Mouse (Mus musculus) midbrain, postnatal 0 days (tissue): ENCODE measurements around the gene Trmt10c. TPM values are rescaled to one million over a fixed set of nuclear protein-coding genes. Genes with fewer than 3 reads are reported as not detected.

Experiments
- ATAC-seq: fragments of 200-750 bp; cut with Nextera tagmentation; 2 replicates; pipeline ENCODE4 v1.8.0; 2017; ENCODE audit warnings: moderate number of reproducible peaks, mild to moderate bottlenecking, moderate TSS enrichment, moderate library complexity; ENCODE audit not compliant: low FRiP score
- DNase-seq: peaks from one replicate; pipeline ENCODE4 v3.0.0-alpha.2; 2015; ENCODE audit warnings: low spot score
- H3K27ac ChIP-seq: fragments of 300-500 bp; sonication (generic); 2 replicates; pipeline ENCODE4 v1.5.1; 2014; ENCODE audit warnings: low read depth, mild to moderate bottlenecking, low read length, mixed read lengths
- H3K27me3 ChIP-seq: fragments of 300-500 bp; sonication (generic); 2 replicates; pipeline ENCODE4 v1.6.1; 2014; ENCODE audit warnings: low read length, control low read depth, mixed read lengths; ENCODE audit not compliant: insufficient read depth
- H3K36me3 ChIP-seq: fragments of 300-500 bp; sonication (generic); 2 replicates; pipeline ENCODE4 v1.6.1; 2014; ENCODE audit warnings: low read length, control low read depth, mixed read lengths; ENCODE audit not compliant: insufficient read depth
- H3K4me1 ChIP-seq: fragments of 300-500 bp; sonication (generic); 2 replicates; pipeline ENCODE4 v1.6.1; 2014; ENCODE audit warnings: mild to moderate bottlenecking, control low read depth, antibody characterized with exemption, low read length, mixed read lengths; ENCODE audit not compliant: insufficient read depth
- H3K4me2 ChIP-seq: fragments of 300-500 bp; sonication (generic); 2 replicates; pipeline ENCODE4 v1.6.1; 2014; ENCODE audit warnings: low read depth, mild to moderate bottlenecking, low read length, mixed read lengths; ENCODE audit not compliant: poor library complexity, severe bottlenecking
- H3K4me3 ChIP-seq: fragments of 300-500 bp; sonication (generic); 2 replicates; pipeline ENCODE4 v1.5.1; 2014; ENCODE audit warnings: low read depth, mild to moderate bottlenecking, low read length, moderate library complexity
- H3K9ac ChIP-seq: fragments of 300-500 bp; sonication (generic); replicated peaks from 2 replicates; pipeline ENCODE4 v1.6.1; 2014; ENCODE audit warnings: mild to moderate bottlenecking, low read length, moderate library complexity, mixed read lengths; ENCODE audit not compliant: poor library complexity, severe bottlenecking
- H3K9me3 ChIP-seq: fragments of 300-500 bp; sonication (generic); 2 replicates; pipeline ENCODE4 v1.6.1; 2016; ENCODE audit warnings: low read length, control low read depth
- CTCF ChIP-seq: IDR thresholded peaks from 2 replicates; pipeline ENCODE4 v1.5.1; 2016; ENCODE audit warnings: antibody characterized with exemption, mild to moderate bottlenecking
- WGBS: fragments of 180-500 bp; shearing (Covaris S2); extraction: QIAGEN DNeasy Blood & Tissue Kit; methylation state at CpG from one replicate; pipeline ENCODE4 v1.1.7; 2014; 5-methylcytosine and 5-hydroxymethylcytosine counted together
- microRNA-seq: library from miRNA; unstranded; fragments of <30 nt; microRNA quantifications from one replicate; pipeline ENCODE4, GENCODE M21; 2016; ENCODE audit warnings: borderline number of aligned reads
- polyA plus RNA-seq: library from polyadenylated mRNA; unstranded; fragments of >200 nt; fragmentation: Nextera tagmentation; extraction: Ambion mirVana; gene quantifications from 2 replicates; pipeline ENCODE4 v1.2.1, GENCODE M21; 2015
- total RNA-seq: library from RNA; depleted of rRNA; stranded (reverse); fragments of >200 nt; gene quantifications from 2 replicates; pipeline ENCODE4 v1.2.3, GENCODE M21; 2014; rRNA removed

Gene Trmt10c
- total and polyA plus RNA-seq, 2 experiments from 2014 or later = 10.1 to 15.0 TPM

DNA sequence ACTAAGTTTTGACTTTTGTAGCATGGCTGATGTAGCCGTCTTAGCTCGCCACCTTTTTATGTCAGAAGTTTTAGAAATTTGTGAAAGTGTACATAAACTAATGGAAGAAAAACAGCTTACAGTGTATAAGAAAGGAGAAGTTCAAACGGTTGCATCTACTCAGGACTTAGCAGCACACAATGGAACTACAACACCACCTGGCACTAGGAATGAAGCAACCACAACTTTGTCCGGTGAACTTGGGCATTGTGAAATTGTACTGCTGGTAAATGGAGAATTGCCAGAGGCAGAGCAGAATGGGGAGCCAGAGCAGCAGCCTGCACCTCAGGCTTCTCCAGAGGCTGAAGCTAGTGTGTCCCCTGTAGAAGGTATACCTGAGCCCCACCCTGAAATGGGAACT lies 47.3 kb downstream of the Trmt10c start:
- Histone ChIP-seq H3K27me3 (no peaks in the 10 kb centered on the region), H3K4me2 (no peak overlapping the region), H3K9me3 (no peaks in the 10 kb centered on the region), H3K9ac (no peak overlapping the region), H3K4me3 (no peak overlapping the region), H3K36me3 (peaks cover 23% of the 10 kb centered on the region), H3K4me1 (no peaks in the 10 kb centered on the region), H3K27ac (no peak overlapping the region)
- no peak for TF ChIP-seq CTCF
- ATAC-seq = no peak
- DNase-seq = no peak
- 94% methylated on average over 4 of the region's 4 CpGs for WGBS

DNA sequence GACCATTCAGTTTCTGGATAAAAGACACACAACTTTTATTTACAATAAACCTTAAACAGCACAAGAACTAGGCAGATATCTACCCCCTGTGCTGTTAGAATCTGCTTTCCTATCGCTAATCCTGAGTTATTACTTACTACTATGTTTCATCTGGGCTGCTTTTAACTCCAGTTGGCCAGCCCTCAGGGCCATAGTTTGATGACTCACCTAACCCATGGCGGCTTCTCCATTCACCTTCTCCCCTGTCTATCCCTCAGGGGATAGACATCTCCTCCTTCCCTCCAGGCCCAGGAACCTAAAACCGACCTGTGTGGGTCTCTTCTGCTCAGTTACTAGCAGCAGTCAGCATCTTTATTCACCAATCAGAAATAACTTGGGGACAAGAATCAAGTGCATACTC lies 51.6 kb downstream of the Trmt10c start:
- no peak overlapping the region for H3K9ac ChIP-seq
- no peak for TF ChIP-seq CTCF
- H3K4me2 ChIP-seq = no peak overlapping the region
- peaks cover 16% of the 10 kb centered on the region for H3K36me3 ChIP-seq
- H3K4me3 ChIP-seq = no peak overlapping the region
- H3K27ac ChIP-seq = no peak overlapping the region
- DNase-seq (no peak), ATAC-seq (no peak)
- 94% methylated on average over 3 of the region's 3 CpGs for WGBS
- no peaks in the 10 kb centered on the region for H3K27me3 ChIP-seq
- no peaks in the 10 kb centered on the region for H3K9me3 ChIP-seq
- no peaks in the 10 kb centered on the region for H3K4me1 ChIP-seq

Small RNA genes lying within 50 kb of the gene (microRNA-seq; reads per million reads assigned to microRNA genes)
- gene Gm24047 = not detected

Other genes starting within 250 kb of the Trmt10c start
- 2.6 and 3.2 TPM in 2 replicates for gene Nfkbiz, start 198.9 kb downstream of the Trmt10c start, total RNA-seq
- 0.96 and 1.3 TPM in 2 replicates for gene Nfkbiz, start 198.9 kb downstream of the Trmt10c start, polyA plus RNA-seq
- 2.0 and 2.7 TPM in 2 replicates for gene Nxpe3, start 142.5 kb downstream of the Trmt10c start, total RNA-seq
- 0.77 and 1.1 TPM in 2 replicates for gene Nxpe3, start 142.5 kb downstream of the Trmt10c start, polyA plus RNA-seq
- gene Cep97, start 103.0 kb downstream of the Trmt10c start, total RNA-seq = 7.7 and 11.5 TPM in 2 replicates
- 6.1 and 6.8 TPM in 2 replicates for gene Cep97, start 103.0 kb downstream of the Trmt10c start, polyA plus RNA-seq
- 306 and 343 TPM in 2 replicates for gene Rpl24, start 71.5 kb downstream of the Trmt10c start, total RNA-seq
- 488 and 533 TPM in 2 replicates for gene Rpl24, start 71.5 kb downstream of the Trmt10c start, polyA plus RNA-seq
- gene Zbtb11, start 63.9 kb downstream of the Trmt10c start, total RNA-seq = 18.5 and 27.2 TPM in 2 replicates
- 17.6 and 19.3 TPM in 2 replicates for gene Zbtb11, start 63.9 kb downstream of the Trmt10c start, polyA plus RNA-seq
- 76.5 and 103 TPM in 2 replicates for gene Pcnp, start 8.1 kb downstream of the Trmt10c start, total RNA-seq
- gene Pcnp, start 8.1 kb downstream of the Trmt10c start, polyA plus RNA-seq = 224 and 233 TPM in 2 replicates
- 26.7 and 40.0 TPM in 2 replicates for gene Senp7, start 10.5 kb upstream of the Trmt10c start, total RNA-seq
- gene Senp7, start 10.5 kb upstream of the Trmt10c start, polyA plus RNA-seq = 32.0 and 34.7 TPM in 2 replicates
- 0.38 and 0.61 TPM in 2 replicates for gene Impg2, start 166.5 kb upstream of the Trmt10c start, total RNA-seq
- 0.10 and 0.27 TPM in 2 replicates for gene Impg2, start 166.5 kb upstream of the Trmt10c start, polyA plus RNA-seq